Mouse (Mus musculus): Measurements from ENCODE around the gene Lrrc36. TPM values are rescaled to one million over a fixed set of nuclear protein-coding genes. Genes with fewer than 3 reads are reported as not detected.

The Lrrc36 gene
- polyA plus RNA-seq (2014; fragmentation: Illumina TruSeq; extraction: RNeasy Lipid Tissue Mini Kit (QIAGEN cat#74804); ENCODE audit: insufficient read depth, low read depth, low replicate concordance) = 6.2 TPM

DNA sequence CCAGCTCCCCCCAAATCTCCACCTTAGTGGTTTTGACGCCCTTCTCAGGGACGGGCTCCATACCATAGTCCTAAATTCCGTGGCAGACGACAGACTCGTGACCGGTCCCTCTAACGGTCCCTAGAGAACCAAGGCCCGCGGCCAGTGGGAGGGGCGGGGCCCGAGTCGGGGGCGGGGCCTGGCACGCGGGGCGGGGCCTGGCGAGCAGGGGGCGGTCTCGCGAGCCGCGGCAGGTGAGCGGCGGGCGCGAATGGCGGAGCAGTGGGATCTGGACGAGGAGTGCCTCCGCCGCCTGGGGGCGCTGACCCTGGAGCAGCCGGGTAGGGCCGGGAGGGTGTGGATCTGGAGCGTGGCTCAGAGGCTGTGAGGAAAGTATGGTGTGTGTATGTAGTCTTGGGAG, at the start of gene Lrrc36, which contains the start of gene Kctd19:
Lrrc36 (plus strand) TSS at position 181 of the 400 bp plus-strand sequence.
Kctd19 (minus strand) TSS at position 112 of the 400 bp plus-strand sequence.

GRCm38 (mm10) chr8:105373032-105373431, 40.3 kb upstream of the Lrrc36 start, which contains the start of gene Plekhg4:
Plekhg4 (plus strand) TSS chr8:105373274.

GRCm38 (mm10) chr8:105471314-105472015, 58.1 kb downstream of the Lrrc36 start, which contains the start of gene Tppp3:
Tppp3 (minus strand) TSS chr8:105471526.

GRCm38 (mm10) chr8:105496439-105497180, 83.2 kb downstream of the Lrrc36 start, which contains the start of gene Zdhhc1:
Zdhhc1 (minus strand) TSS chr8:105496902.

Other genes starting within 250 kb of the Lrrc36 start
- gene Cbfb, start 242.9 kb upstream of the Lrrc36 start, polyA plus RNA-seq (2014; fragmentation: Illumina TruSeq; extraction: RNeasy Lipid Tissue Mini Kit (QIAGEN cat#74804); ENCODE audit: insufficient read depth, low read depth, low replicate concordance) = 23.6 TPM
- 38.2 TPM for gene D230025D16Rik, start 188.4 kb upstream of the Lrrc36 start, polyA plus RNA-seq (2014; fragmentation: Illumina TruSeq; extraction: RNeasy Lipid Tissue Mini Kit (QIAGEN cat#74804); ENCODE audit: insufficient read depth, low read depth, low replicate concordance)
- 8.7 TPM for gene B3gnt9, start 158.4 kb upstream of the Lrrc36 start, polyA plus RNA-seq (2014; fragmentation: Illumina TruSeq; extraction: RNeasy Lipid Tissue Mini Kit (QIAGEN cat#74804); ENCODE audit: insufficient read depth, low read depth, low replicate concordance)
- gene Tradd, start 149.0 kb upstream of the Lrrc36 start, polyA plus RNA-seq (2014; fragmentation: Illumina TruSeq; extraction: RNeasy Lipid Tissue Mini Kit (QIAGEN cat#74804); ENCODE audit: insufficient read depth, low read depth, low replicate concordance) = 16.5 TPM
- 4.6 TPM for gene Fbxl8, start 148.9 kb upstream of the Lrrc36 start, polyA plus RNA-seq (2014; fragmentation: Illumina TruSeq; extraction: RNeasy Lipid Tissue Mini Kit (QIAGEN cat#74804); ENCODE audit: insufficient read depth, low read depth, low replicate concordance)
- 7.8 TPM for gene Hsf4, start 143.8 kb upstream of the Lrrc36 start, polyA plus RNA-seq (2014; fragmentation: Illumina TruSeq; extraction: RNeasy Lipid Tissue Mini Kit (QIAGEN cat#74804); ENCODE audit: insufficient read depth, low read depth, low replicate concordance)
- 8.8 TPM for gene Nol3, start 137.4 kb upstream of the Lrrc36 start, polyA plus RNA-seq (2014; fragmentation: Illumina TruSeq; extraction: RNeasy Lipid Tissue Mini Kit (QIAGEN cat#74804); ENCODE audit: insufficient read depth, low read depth, low replicate concordance)
- gene 4931428F04Rik, start 123.7 kb upstream of the Lrrc36 start, polyA plus RNA-seq (2014; fragmentation: Illumina TruSeq; extraction: RNeasy Lipid Tissue Mini Kit (QIAGEN cat#74804); ENCODE audit: insufficient read depth, low read depth, low replicate concordance) = 1.3 TPM
- gene Exoc3l, start 117.5 kb upstream of the Lrrc36 start, polyA plus RNA-seq (2014; fragmentation: Illumina TruSeq; extraction: RNeasy Lipid Tissue Mini Kit (QIAGEN cat#74804); ENCODE audit: insufficient read depth, low read depth, low replicate concordance) = 11.1 TPM
- 36.6 TPM for gene E2f4, start 115.9 kb upstream of the Lrrc36 start, polyA plus RNA-seq (2014; fragmentation: Illumina TruSeq; extraction: RNeasy Lipid Tissue Mini Kit (QIAGEN cat#74804); ENCODE audit: insufficient read depth, low read depth, low replicate concordance)
- 14.7 TPM for gene Elmo3, start 108.0 kb upstream of the Lrrc36 start, polyA plus RNA-seq (2014; fragmentation: Illumina TruSeq; extraction: RNeasy Lipid Tissue Mini Kit (QIAGEN cat#74804); ENCODE audit: insufficient read depth, low read depth, low replicate concordance)
- 1.3 TPM for gene Lrrc29, start 87.3 kb upstream of the Lrrc36 start, polyA plus RNA-seq (2014; fragmentation: Illumina TruSeq; extraction: RNeasy Lipid Tissue Mini Kit (QIAGEN cat#74804); ENCODE audit: insufficient read depth, low read depth, low replicate concordance)
- 113 TPM for gene Tmem208, start 87.2 kb upstream of the Lrrc36 start, polyA plus RNA-seq (2014; fragmentation: Illumina TruSeq; extraction: RNeasy Lipid Tissue Mini Kit (QIAGEN cat#74804); ENCODE audit: insufficient read depth, low read depth, low replicate concordance)
- gene Fhod1, start 65.6 kb upstream of the Lrrc36 start, polyA plus RNA-seq (2014; fragmentation: Illumina TruSeq; extraction: RNeasy Lipid Tissue Mini Kit (QIAGEN cat#74804); ENCODE audit: insufficient read depth, low read depth, low replicate concordance) = 28.9 TPM
- 1.9 TPM for gene Slc9a5, start 64.7 kb upstream of the Lrrc36 start, polyA plus RNA-seq (2014; fragmentation: Illumina TruSeq; extraction: RNeasy Lipid Tissue Mini Kit (QIAGEN cat#74804); ENCODE audit: insufficient read depth, low read depth, low replicate concordance)
- 0.29 TPM for gene Plekhg4, start 40.3 kb upstream of the Lrrc36 start, polyA plus RNA-seq (2014; fragmentation: Illumina TruSeq; extraction: RNeasy Lipid Tissue Mini Kit (QIAGEN cat#74804); ENCODE audit: insufficient read depth, low read depth, low replicate concordance)
- 0.21 TPM for gene Kctd19, start 69 bp upstream of the Lrrc36 start, polyA plus RNA-seq (2014; fragmentation: Illumina TruSeq; extraction: RNeasy Lipid Tissue Mini Kit (QIAGEN cat#74804); ENCODE audit: insufficient read depth, low read depth, low replicate concordance)
- 588 TPM for gene Tppp3, start 58.0 kb downstream of the Lrrc36 start, polyA plus RNA-seq (2014; fragmentation: Illumina TruSeq; extraction: RNeasy Lipid Tissue Mini Kit (QIAGEN cat#74804); ENCODE audit: insufficient read depth, low read depth, low replicate concordance)
- 33.8 TPM for gene Zdhhc1, start 83.3 kb downstream of the Lrrc36 start, polyA plus RNA-seq (2014; fragmentation: Illumina TruSeq; extraction: RNeasy Lipid Tissue Mini Kit (QIAGEN cat#74804); ENCODE audit: insufficient read depth, low read depth, low replicate concordance)
- 0.74 TPM for gene Hsd11b2, start 105.2 kb downstream of the Lrrc36 start, polyA plus RNA-seq (2014; fragmentation: Illumina TruSeq; extraction: RNeasy Lipid Tissue Mini Kit (QIAGEN cat#74804); ENCODE audit: insufficient read depth, low read depth, low replicate concordance)
- gene Atp6v0d1, start 152.5 kb downstream of the Lrrc36 start, polyA plus RNA-seq (2014; fragmentation: Illumina TruSeq; extraction: RNeasy Lipid Tissue Mini Kit (QIAGEN cat#74804); ENCODE audit: insufficient read depth, low read depth, low replicate concordance) = 95.5 TPM
- gene Ripor1, start 191.7 kb downstream of the Lrrc36 start, polyA plus RNA-seq (2014; fragmentation: Illumina TruSeq; extraction: RNeasy Lipid Tissue Mini Kit (QIAGEN cat#74804); ENCODE audit: insufficient read depth, low read depth, low replicate concordance) = 24.7 TPM
- gene Ctcf, start 223.0 kb downstream of the Lrrc36 start, polyA plus RNA-seq (2014; fragmentation: Illumina TruSeq; extraction: RNeasy Lipid Tissue Mini Kit (QIAGEN cat#74804); ENCODE audit: insufficient read depth, low read depth, low replicate concordance) = 25.0 TPM
- gene Agrp, start 223.8 kb downstream of the Lrrc36 start, polyA plus RNA-seq (2014; fragmentation: Illumina TruSeq; extraction: RNeasy Lipid Tissue Mini Kit (QIAGEN cat#74804); ENCODE audit: insufficient read depth, low read depth, low replicate concordance) = 4.4 TPM

All from lung, adult 10 weeks (tissue).